Mouse (Mus musculus): ENCODE measurements around the gene Synj2.

DNA sequence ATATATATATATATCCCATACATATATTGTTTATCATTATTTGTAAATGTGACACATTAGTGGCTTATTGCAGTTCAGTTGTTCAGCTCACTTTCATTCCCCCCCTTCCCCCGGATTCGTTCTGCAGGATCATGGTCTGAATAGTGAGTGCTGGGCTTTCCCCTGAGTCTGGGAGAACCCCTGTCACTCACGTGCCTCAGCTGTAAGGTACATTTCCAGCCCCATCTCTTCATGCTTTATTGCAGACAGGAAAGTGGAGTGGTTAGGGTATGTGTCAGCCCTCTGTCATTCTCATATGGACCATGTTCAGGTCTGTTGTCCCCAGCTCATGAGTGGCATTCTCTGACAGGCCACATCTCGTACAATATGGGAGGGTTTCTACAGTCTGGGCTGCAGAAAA, 72.0 kb downstream of the Synj2 start:
- TF ChIP-seq POLR2A (IDR thresholded peaks at IDR 0.05; ENCODE audit: extremely low read depth, insufficient read depth, low read length) (no peak), CTCF (IDR thresholded peaks at IDR 0.05; ENCODE audit: low read depth, low read length) (no peak)
